Mouse (Mus musculus) heart, embryonic 15.5 days (tissue): Measurements from ENCODE around the gene Hdac8. TPM values are rescaled to one million over a fixed set of nuclear protein-coding genes. Genes with fewer than 3 reads are reported as not detected.
A peak's percentile ranks its signal among the peaks of the same experiment; 100 is the strongest.

Experiments used
- ATAC-seq: fragments of 200-750 bp; cut with Nextera tagmentation; replicated peaks from 2 replicates; pipeline ENCODE4 v1.8.0; 2017; ENCODE audit warnings: low read depth, moderate TSS enrichment; ENCODE audit not compliant: insufficient number of reproducible peaks, insufficient read depth, low FRiP score
- H3K27ac ChIP-seq: fragments of 300-500 bp; sonication (generic); 2 replicates; pipeline ENCODE4 v1.5.1; 2015; ENCODE audit warnings: mild to moderate bottlenecking, inconsistent platforms
- H3K27me3 ChIP-seq: fragments of 300-500 bp; sonication (generic); 2 replicates; pipeline ENCODE4 v1.6.1; 2015; ENCODE audit warnings: inconsistent platforms
- H3K36me3 ChIP-seq: fragments of 300-500 bp; sonication (generic); 2 replicates; pipeline ENCODE4 v1.6.1; 2015; ENCODE audit warnings: mild to moderate bottlenecking, inconsistent platforms
- H3K4me1 ChIP-seq: fragments of 300-500 bp; sonication (generic); replicated peaks from 2 replicates; pipeline ENCODE4 v1.6.1; 2015; ENCODE audit warnings: inconsistent platforms
- H3K4me2 ChIP-seq: fragments of 300-500 bp; sonication (generic); 2 replicates; pipeline ENCODE4 v1.6.1; 2015; ENCODE audit warnings: inconsistent platforms, mild to moderate bottlenecking, moderate library complexity
- H3K4me3 ChIP-seq: fragments of 300-500 bp; sonication (generic); 2 replicates; pipeline ENCODE4 v1.5.1; 2015; ENCODE audit warnings: mild to moderate bottlenecking, inconsistent platforms
- H3K9ac ChIP-seq: fragments of 300-500 bp; sonication (generic); 2 replicates; pipeline ENCODE4 v1.6.1; 2015; ENCODE audit warnings: mild to moderate bottlenecking, inconsistent platforms
- H3K9me3 ChIP-seq: fragments of 300-500 bp; sonication (generic); replicated peaks from 2 replicates; pipeline ENCODE4 v1.6.1; 2016; ENCODE audit warnings: inconsistent platforms
- WGBS: fragments of 180-500 bp; shearing (Covaris S2); methylation state at CpG from one replicate; pipeline ENCODE4 v1.1.7; 2015; ENCODE audit warnings: mixed read lengths; 5-methylcytosine and 5-hydroxymethylcytosine counted together
- polyA plus RNA-seq: library from polyadenylated mRNA; unstranded; fragments of >200 nt; fragmentation: Nextera tagmentation; extraction: Ambion mirVana; gene quantifications from 2 replicates; pipeline ENCODE4 v1.2.1, GENCODE M21; 2015

Hdac8 gene
- polyA plus RNA-seq, 1 experiment from 2014 or later, result 5.4 TPM

- 47% methylated on average over 3 of the region's 3 CpGs for WGBS
- Histone ChIP-seq H3K9me3 (no peaks in the 10 kb centered on the region), H3K36me3 (no peaks in the 10 kb centered on the region), H3K4me2 (no peak overlapping the region), H3K27ac (no peak overlapping the region), H3K4me3 (no peak overlapping the region), H3K9ac (no peak overlapping the region), H3K27me3 (no peaks in the 10 kb centered on the region; the same call in 1 of the 2 replicates), H3K4me1 (no peaks in the 10 kb centered on the region)
- no peak for ATAC-seq
Observed at GRCm38 (mm10) chrX:102319696-102320095, 185.5 kb downstream of the Hdac8 start.

- no peak for ATAC-seq
- H3K4me1 ChIP-seq, result no peaks in the 10 kb centered on the region
- no peak overlapping the region for H3K27ac ChIP-seq
- H3K27me3 ChIP-seq, result no peaks in the 10 kb centered on the region; the same call in 1 of the 2 replicates
- no peaks in the 10 kb centered on the region for H3K9me3 ChIP-seq
- no peaks in the 10 kb centered on the region for H3K36me3 ChIP-seq
- no peak overlapping the region for H3K4me3 ChIP-seq
- no peak overlapping the region for H3K4me2 ChIP-seq
- no peak overlapping the region for H3K9ac ChIP-seq
Observed at GRCm38 (mm10) chrX:102319252-102319651, 185.9 kb downstream of the Hdac8 start.

GRCm38 (mm10) chrX:102318782-102319181 lies 186.4 kb downstream of the Hdac8 start:
- no peak for ATAC-seq
- no peaks in the 10 kb centered on the region for H3K36me3 ChIP-seq
- H3K9me3 ChIP-seq, result no peaks in the 10 kb centered on the region
- no peaks in the 10 kb centered on the region; the same call in 1 of the 2 replicates for H3K27me3 ChIP-seq
- no peak overlapping the region for H3K9ac ChIP-seq
- no peaks in the 10 kb centered on the region for H3K4me1 ChIP-seq
- H3K4me3 ChIP-seq, result no peak overlapping the region
- WGBS, result 70% methylated on average over 5 of the region's 5 CpGs
- no peak overlapping the region for H3K4me2 ChIP-seq
- no peak overlapping the region for H3K27ac ChIP-seq

- Histone ChIP-seq H3K27ac (no peak overlapping the region), H3K36me3 (no peaks in the 10 kb centered on the region), H3K4me2 (no peak overlapping the region), H3K4me1 (peaks cover 7% of the 10 kb centered on the region; the same call in 1 of the 2 replicates), H3K4me3 (no peak overlapping the region), H3K9me3 (no peaks in the 10 kb centered on the region), H3K9ac (no peak overlapping the region), H3K27me3 (no peaks in the 10 kb centered on the region; the same call in 1 of the 2 replicates)
- no peak for ATAC-seq
- 80% methylated on average over 3 of the region's 3 CpGs for WGBS
Observed at GRCm38 (mm10) chrX:102311119-102311518, 194.0 kb downstream of the Hdac8 start.

- H3K36me3 ChIP-seq, result no peaks in the 10 kb centered on the region
- H3K27ac ChIP-seq, result no peak overlapping the region
- peaks cover 4% of the 10 kb centered on the region; the same call in 1 of the 2 replicates for H3K27me3 ChIP-seq
- H3K9me3 ChIP-seq, result no peaks in the 10 kb centered on the region
- H3K4me2 ChIP-seq, result no peak overlapping the region
- WGBS, result 62% methylated on average over 5 of the region's 5 CpGs
- H3K4me3 ChIP-seq, result no peak overlapping the region
- ATAC-seq, result no peak
- H3K4me1 ChIP-seq, result peaks cover 7% of the 10 kb centered on the region; the same call in 1 of the 2 replicates
- H3K9ac ChIP-seq, result no peak overlapping the region
Observed at GRCm38 (mm10) chrX:102307511-102307910, 197.6 kb downstream of the Hdac8 start.

- ATAC-seq, result no peak
- WGBS, result 68% methylated on average over 4 of the region's 4 CpGs
- H3K27me3 ChIP-seq, result peaks cover 8% of the 10 kb centered on the region; the same call in 1 of the 2 replicates
- H3K4me1 ChIP-seq, result peaks cover 7% of the 10 kb centered on the region; the same call in 1 of the 2 replicates
- H3K4me3 ChIP-seq, result no peak overlapping the region
- no peaks in the 10 kb centered on the region for H3K36me3 ChIP-seq
- H3K27ac ChIP-seq, result no peak overlapping the region
- no peak overlapping the region for H3K9ac ChIP-seq
- H3K9me3 ChIP-seq, result no peaks in the 10 kb centered on the region
- no peak overlapping the region for H3K4me2 ChIP-seq
Observed at GRCm38 (mm10) chrX:102305806-102306205, 199.4 kb downstream of the Hdac8 start.

- no peak overlapping the region for H3K4me3 ChIP-seq
- ATAC-seq, result no peak
- WGBS, result 45% methylated on average over 4 of the region's 4 CpGs
- no peak overlapping the region for H3K9ac ChIP-seq
- H3K4me1 ChIP-seq, result peaks cover 7% of the 10 kb centered on the region; the same call in 1 of the 2 replicates
- H3K27ac ChIP-seq, result no peak overlapping the region
- H3K27me3 ChIP-seq, result peaks cover 8% of the 10 kb centered on the region; the same call in 1 of the 2 replicates
- H3K36me3 ChIP-seq, result no peaks in the 10 kb centered on the region
- H3K4me2 ChIP-seq, result no peak overlapping the region
- H3K9me3 ChIP-seq, result no peaks in the 10 kb centered on the region
Observed at GRCm38 (mm10) chrX:102304914-102305313, 200.2 kb downstream of the Hdac8 start.

GRCm38 (mm10) chrX:102302476-102302875 lies 202.7 kb downstream of the Hdac8 start:
- no peak for ATAC-seq
- WGBS, result 49% methylated on average over 3 of the region's 3 CpGs
- Histone ChIP-seq H3K36me3 (no peaks in the 10 kb centered on the region), H3K27ac (no peak overlapping the region), H3K4me1 (peaks cover 2% of the 10 kb centered on the region; the same call in 1 of the 2 replicates), H3K27me3 (peaks cover 8% of the 10 kb centered on the region; the same call in 1 of the 2 replicates), H3K9me3 (no peaks in the 10 kb centered on the region), H3K4me3 (no peak overlapping the region), H3K9ac (no peak overlapping the region), H3K4me2 (no peak overlapping the region)

GRCm38 (mm10) chrX:102284889-102285288 lies 220.3 kb downstream of the Hdac8 start:
- Histone ChIP-seq H3K27ac (no peak overlapping the region), H3K4me3 (no peak overlapping the region), H3K36me3 (no peaks in the 10 kb centered on the region), H3K27me3 (no peaks in the 10 kb centered on the region), H3K4me1 (0 out of 2 replicates have a peak, but pooled peaks cover 2% of the 10 kb centered on the region), H3K9ac (no peak overlapping the region), H3K9me3 (no peaks in the 10 kb centered on the region), H3K4me2 (no peak overlapping the region)
- 62% methylated on average over 3 of the region's 3 CpGs for WGBS
- no peak for ATAC-seq

GRCm38 (mm10) chrX:102262620-102263345 lies 242.4 kb downstream of the Hdac8 start:
- no peaks in the 10 kb centered on the region for H3K4me1 ChIP-seq
- no peak overlapping the region for H3K9ac ChIP-seq
- no peak overlapping the region for H3K27ac ChIP-seq
- no peak for ATAC-seq
- no peaks in the 10 kb centered on the region for H3K36me3 ChIP-seq
- H3K4me2 ChIP-seq, result no peak overlapping the region
- no peaks in the 10 kb centered on the region for H3K9me3 ChIP-seq
- 77% methylated on average over 14 of the region's 14 CpGs for WGBS
- no peak overlapping the region for H3K4me3 ChIP-seq
- 0 out of 2 replicates have a peak, but pooled peaks cover 3% of the 10 kb centered on the region for H3K27me3 ChIP-seq

- no peaks in the 10 kb centered on the region for H3K9me3 ChIP-seq
- ATAC-seq, result no peak
- no peak overlapping the region for H3K9ac ChIP-seq
- H3K27ac ChIP-seq, result no peak overlapping the region
- WGBS, result 82% methylated on average over 4 of the region's 4 CpGs
- H3K27me3 ChIP-seq, result 0 out of 2 replicates have a peak, but pooled peaks cover 3% of the 10 kb centered on the region
- no peaks in the 10 kb centered on the region for H3K36me3 ChIP-seq
- no peaks in the 10 kb centered on the region for H3K4me1 ChIP-seq
- H3K4me2 ChIP-seq, result no peak overlapping the region
- H3K4me3 ChIP-seq, result no peak overlapping the region
Observed at GRCm38 (mm10) chrX:102259772-102260171, 245.4 kb downstream of the Hdac8 start.

- H3K36me3 ChIP-seq, result no peaks in the 10 kb centered on the region
- no peaks in the 10 kb centered on the region for H3K9me3 ChIP-seq
- no peak overlapping the region for H3K27ac ChIP-seq
- no peak overlapping the region for H3K9ac ChIP-seq
- peak overlapping the region; percentile 67 for H3K4me3 ChIP-seq
- no peak for ATAC-seq
- H3K4me1 ChIP-seq, result peaks cover 6% of the 10 kb centered on the region; the same call in 1 of the 2 replicates
- WGBS, result 7% methylated on average over 7 of the region's 7 CpGs
- H3K27me3 ChIP-seq, result peaks cover 45% of the 10 kb centered on the region
- H3K4me2 ChIP-seq, result peak overlapping the region; percentile 81
Observed at GRCm38 (mm10) chrX:102253892-102254291, 251.3 kb downstream of the Hdac8 start.
